Mouse (Mus musculus) gastrocnemius, adult 2 months (tissue): ENCODE measurements at regions not wholly inside any gene's neighbourhood (a gene's known extent, or its start where the extent isn't known, plus 50 kb on each side); places are given as distances from the start of the nearest gene placed in this dataset.

ENCODE experiments used
- DNase-seq: peaks from one replicate; pipeline ENCODE4 v3.0.0; 2022
- H3K27ac ChIP-seq: fragments of 200-600 bp; 2 replicates; pipeline ENCODE4 v1.8.1; 2022; ENCODE audit warnings: mild to moderate bottlenecking
- H3K4me3 ChIP-seq: fragments of 200-600 bp; 2 replicates; pipeline ENCODE4 v1.8.1; 2022; ENCODE audit warnings: mild to moderate bottlenecking, moderate library complexity
- CTCF ChIP-seq: fragments of 200-600 bp; IDR thresholded peaks from 2 replicates; pipeline ENCODE4 v1.8.1; 2022; ENCODE audit warnings: antibody characterized with exemption, mild to moderate bottlenecking, moderate library complexity
- intact Hi-C: fragments of 180-260 bp; cut with DNase I; formaldehyde crosslinking; loops from one replicate; pipeline ENCODE4 v1.15.1; 2025

GRCm38 (mm10) chr4:125439856-125440255 lies 50.6 kb upstream of the Grik3 start:
- Histone ChIP-seq H3K4me3 (no peak overlapping the region), H3K27ac (no peak overlapping the region)
- DNase-seq: no peak
- TF ChIP-seq CTCF: no peak
- intact Hi-C loops: no loop called here

DNA sequence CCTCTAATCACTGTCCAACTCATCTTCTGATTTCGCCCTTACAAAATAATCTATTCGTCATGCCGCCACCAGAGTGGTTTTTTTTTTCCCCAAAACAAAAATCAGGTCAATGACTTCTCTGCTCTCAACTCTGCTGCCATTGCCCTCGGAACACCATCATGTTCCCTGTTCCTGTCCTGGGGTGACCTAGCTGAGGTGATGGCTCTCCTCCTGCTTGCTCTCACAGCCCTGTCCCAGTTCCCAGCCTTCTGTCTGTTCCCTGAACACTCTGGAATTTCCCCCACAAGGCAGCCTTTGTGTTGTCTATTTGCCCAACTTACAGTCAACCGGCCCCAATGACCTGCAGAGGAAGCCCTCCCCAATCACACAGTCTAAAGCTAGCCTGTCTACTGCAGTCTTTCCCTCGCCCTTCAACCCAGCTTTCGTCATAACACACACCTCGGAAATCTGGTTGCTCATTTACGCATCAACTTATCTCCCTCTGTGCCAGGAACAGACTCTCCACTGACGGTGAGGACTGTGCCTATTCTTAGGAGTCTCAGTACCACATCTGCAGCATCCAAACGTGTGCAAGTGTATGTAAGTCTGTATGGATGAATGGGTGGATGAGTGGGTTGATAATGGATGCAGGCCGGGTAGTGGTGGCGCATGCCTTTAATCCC lies 53.2 kb upstream of the Grik3 start:
- Histone ChIP-seq H3K4me3 (no peak overlapping the region), H3K27ac (no peak overlapping the region)
- no peak for DNase-seq
- no peak for TF ChIP-seq CTCF
- intact Hi-C loops: no loop called here

DNA sequence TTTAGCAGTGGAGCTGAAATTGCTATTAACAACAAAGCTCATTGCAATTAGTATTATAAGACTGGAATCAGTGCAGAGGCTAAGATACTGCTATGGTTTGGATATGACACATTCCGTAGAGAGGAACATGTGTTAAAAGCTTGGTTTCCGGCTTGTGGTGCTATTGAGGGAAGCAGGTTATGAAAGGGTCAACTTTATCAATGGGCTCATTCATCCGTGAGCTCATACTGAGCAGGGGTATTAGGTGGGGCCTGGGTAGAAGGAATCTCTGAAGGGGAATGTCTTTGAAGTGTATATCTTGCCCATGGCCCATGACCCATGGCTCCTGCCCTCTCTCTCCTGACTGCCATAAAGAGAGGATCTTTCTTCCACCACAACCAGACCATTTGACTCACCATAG lies 57.0 kb upstream of the Grik3 start:
- intact Hi-C loops: no loop called here
- no peak overlapping the region for H3K27ac ChIP-seq
- no peak for DNase-seq
- H3K4me3 ChIP-seq: no peak overlapping the region
- no peak for TF ChIP-seq CTCF

DNA sequence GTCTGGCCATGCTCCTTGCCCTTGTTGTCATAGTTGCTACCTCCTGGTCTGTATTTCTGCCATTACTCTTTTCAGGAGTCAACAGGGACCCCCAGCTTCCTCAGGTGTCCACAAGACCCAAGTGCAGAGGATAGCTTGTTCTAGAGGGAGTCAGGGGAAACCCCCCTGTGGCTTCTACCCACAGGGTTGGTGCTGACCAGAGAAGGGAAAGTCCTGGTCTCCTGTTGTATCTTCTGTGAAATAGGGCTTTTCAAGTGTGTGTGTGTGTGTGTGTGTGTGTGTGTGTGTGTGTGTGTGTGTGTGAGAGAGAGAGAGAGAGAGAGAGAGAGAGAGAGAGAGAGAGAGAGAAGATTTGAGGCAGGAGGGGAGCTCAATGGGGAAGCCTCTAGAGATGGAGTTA lies 58.9 kb upstream of the Grik3 start:
- no peak for TF ChIP-seq CTCF
- intact Hi-C loops: no loop called here
- H3K4me3 ChIP-seq: no peak overlapping the region
- no peak overlapping the region for H3K27ac ChIP-seq
- no peak for DNase-seq

DNA sequence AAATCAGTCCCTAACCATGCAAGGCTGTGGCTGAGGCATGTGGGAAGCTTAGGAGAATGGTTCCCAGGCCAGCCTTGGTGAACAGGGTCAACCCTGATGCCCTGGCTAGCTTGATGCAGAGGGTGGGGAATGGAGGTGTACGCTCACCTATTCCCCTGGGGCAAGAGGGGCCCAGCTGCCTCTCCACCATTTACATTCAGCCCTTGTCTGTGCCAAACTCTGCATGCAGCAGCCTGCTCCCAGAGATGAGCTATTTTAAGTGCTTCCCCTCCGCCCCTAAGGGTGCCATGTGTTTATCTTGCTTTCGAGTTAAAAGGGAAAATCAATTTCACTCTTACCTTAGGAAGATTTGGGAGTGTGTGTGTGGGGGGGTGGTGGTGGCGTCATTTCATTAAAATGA lies 59.7 kb upstream of the Grik3 start:
- DNase-seq: no peak
- Histone ChIP-seq H3K27ac (no peak overlapping the region), H3K4me3 (no peak overlapping the region)
- intact Hi-C loops: no loop called here
- TF ChIP-seq CTCF: no peak

GRCm38 (mm10) chr4:125428736-125429135 lies 61.8 kb upstream of the Grik3 start:
- no peak for TF ChIP-seq CTCF
- H3K4me3 ChIP-seq: no peak overlapping the region
- H3K27ac ChIP-seq: no peak overlapping the region
- no peak for DNase-seq
- intact Hi-C loops: no loop called here

DNA sequence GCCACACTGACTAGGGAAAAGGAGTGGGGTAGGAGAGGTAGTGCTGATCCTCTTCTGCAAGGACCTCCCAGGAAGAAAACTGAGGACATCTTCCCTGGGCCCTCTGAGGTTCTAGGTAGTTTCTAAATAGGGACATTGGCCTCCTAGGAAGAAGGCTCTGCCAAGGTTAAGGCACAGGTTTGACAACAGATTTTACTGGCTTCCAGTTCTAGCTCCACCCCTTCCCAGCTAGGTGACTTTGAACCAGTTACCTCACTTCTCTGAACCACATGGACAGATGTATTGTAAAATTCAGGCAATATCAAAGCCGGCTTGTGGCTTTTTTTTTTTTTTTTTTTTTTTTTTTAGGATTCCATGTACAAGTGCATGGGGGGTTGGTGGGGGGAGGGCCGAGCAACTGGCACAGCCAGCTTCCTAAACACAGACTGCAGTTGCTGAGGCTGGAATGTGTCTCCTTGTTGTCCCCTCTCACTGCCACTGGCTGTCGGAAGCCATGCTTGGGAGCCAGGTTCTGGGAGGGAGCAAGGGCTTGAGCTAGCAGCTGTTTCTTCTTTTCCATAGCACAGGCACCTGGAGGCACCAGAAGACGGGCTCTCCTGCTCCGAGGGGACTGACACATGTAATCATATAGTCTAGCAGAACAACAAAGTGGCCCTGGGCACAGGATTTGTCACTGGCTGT lies 69.8 kb upstream of the Grik3 start:
- H3K27ac ChIP-seq: no peak overlapping the region
- no peak for DNase-seq
- intact Hi-C loops: no loop called here

GRCm38 (mm10) chr4:125419491-125420255 lies 70.8 kb upstream of the Grik3 start:
- intact Hi-C loops: no loop called here
- no peak overlapping the region for H3K4me3 ChIP-seq
- peak; percentile 61 for DNase-seq
- TF ChIP-seq CTCF: no peak
- H3K27ac ChIP-seq: no peak overlapping the region

More for the DNA sequence above, 69.8 kb upstream of the Grik3 start:
- H3K4me3 ChIP-seq: no peak overlapping the region
- no peak for TF ChIP-seq CTCF

- no peak overlapping the region for H3K27ac ChIP-seq
- no peak for DNase-seq
- TF ChIP-seq CTCF: no peak
- intact Hi-C loops: no loop called here
- no peak overlapping the region for H3K4me3 ChIP-seq
These were observed 75.2 kb upstream of the Grik3 start for GRCm38 (mm10) chr4:125415308-125415707.

DNA sequence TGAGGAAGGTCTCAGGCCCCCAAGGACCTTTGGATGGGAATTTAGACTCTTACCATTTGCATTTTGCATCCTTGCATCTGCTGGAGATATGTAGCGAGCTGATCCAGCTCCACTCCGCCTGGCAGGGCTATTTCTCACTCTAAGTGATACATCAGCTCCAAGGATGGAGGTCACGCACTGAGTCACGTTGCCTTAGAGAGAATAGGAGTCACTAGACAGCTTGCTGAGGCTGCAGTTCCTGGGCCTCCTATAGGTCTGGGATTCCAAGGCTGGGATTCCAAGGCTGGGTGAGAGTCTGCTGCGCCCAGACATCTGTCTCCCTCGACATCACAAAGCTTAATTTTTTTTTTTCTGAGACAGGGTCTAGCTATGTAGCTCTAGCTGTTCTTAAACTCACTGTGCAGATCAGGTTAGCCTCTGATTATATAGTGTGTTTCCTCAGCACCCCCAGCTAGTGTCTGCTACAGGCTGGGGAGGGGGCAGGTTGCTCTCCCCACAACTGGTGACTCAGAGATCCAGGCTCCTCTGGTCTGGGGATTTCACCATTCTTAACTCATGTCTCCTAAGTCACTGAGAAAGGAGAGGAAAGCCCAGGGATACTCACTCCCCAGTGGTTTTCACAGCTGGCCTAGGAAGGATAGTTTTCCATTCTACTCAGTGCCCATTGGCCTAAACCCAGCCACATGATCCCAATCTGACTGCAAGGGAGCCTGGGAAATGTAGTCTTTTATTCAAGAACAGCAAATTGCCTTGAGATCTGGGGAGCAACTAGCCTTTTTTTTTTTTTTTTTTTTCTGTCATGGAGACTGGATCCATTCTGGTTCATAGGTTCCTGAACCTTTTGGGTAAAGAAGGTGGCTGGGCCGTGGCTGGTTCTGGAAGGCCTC lies 76.4 kb upstream of the Grik3 start:
- Histone ChIP-seq H3K4me3 (no peak overlapping the region), H3K27ac (no peak overlapping the region)
- DNase-seq: peak; percentile 38
- intact Hi-C loops: no loop called here
- no peak for TF ChIP-seq CTCF

GRCm38 (mm10) chr4:125410736-125411441 lies 79.6 kb upstream of the Grik3 start:
- DNase-seq: no peak
- TF ChIP-seq CTCF: no peak
- Histone ChIP-seq H3K4me3 (no peak overlapping the region), H3K27ac (no peak overlapping the region)
- intact Hi-C loops: no loop called here
